Mouse (Mus musculus) kidney, embryonic 15.5 days (tissue): ENCODE results near the gene Xaf1. TPM values are rescaled to one million over a fixed set of nuclear protein-coding genes. Genes with fewer than 3 reads are reported as not detected.
A peak's percentile ranks its signal among the peaks of the same experiment; 100 is the strongest.

ENCODE experiments used
- ATAC-seq: fragments of 200-750 bp; cut with Nextera tagmentation; replicated peaks from 2 replicates; pipeline ENCODE4 v1.8.0; 2017; ENCODE audit warnings: moderate TSS enrichment; ENCODE audit not compliant: low FRiP score
- H3K27ac ChIP-seq: fragments of 300-500 bp; sonication (generic); 2 replicates; pipeline ENCODE4 v1.5.1; 2015; ENCODE audit warnings: mild to moderate bottlenecking, inconsistent platforms
- H3K27me3 ChIP-seq: fragments of 300-500 bp; sonication (generic); 2 replicates; pipeline ENCODE4 v1.6.1; 2015; ENCODE audit warnings: inconsistent platforms
- H3K36me3 ChIP-seq: fragments of 300-500 bp; sonication (generic); 2 replicates; pipeline ENCODE4 v1.6.1; 2015; ENCODE audit warnings: inconsistent platforms
- H3K4me1 ChIP-seq: fragments of 300-500 bp; sonication (generic); 2 replicates; pipeline ENCODE4 v1.6.1; 2015; ENCODE audit warnings: inconsistent platforms
- H3K4me2 ChIP-seq: fragments of 300-500 bp; sonication (generic); 2 replicates; pipeline ENCODE4 v1.6.1; 2015; ENCODE audit warnings: moderate library complexity, mild to moderate bottlenecking, inconsistent platforms
- H3K4me3 ChIP-seq: fragments of 300-500 bp; sonication (generic); replicated peaks from 2 replicates; pipeline ENCODE4 v1.5.1; 2015; ENCODE audit warnings: mild to moderate bottlenecking, inconsistent platforms
- H3K9ac ChIP-seq: fragments of 300-500 bp; sonication (generic); 2 replicates; pipeline ENCODE4 v1.6.1; 2015; ENCODE audit warnings: mild to moderate bottlenecking, inconsistent platforms
- H3K9me3 ChIP-seq: fragments of 300-500 bp; sonication (generic); replicated peaks from 2 replicates; pipeline ENCODE4 v1.6.1; 2016; ENCODE audit warnings: inconsistent platforms
- WGBS: fragments of 180-500 bp; shearing (Covaris S2); methylation state at CpG from one replicate; pipeline ENCODE4 v1.1.7; 2015; ENCODE audit warnings: mixed read lengths; 5-methylcytosine and 5-hydroxymethylcytosine counted together
- polyA plus RNA-seq: library from polyadenylated mRNA; unstranded; fragments of >200 nt; fragmentation: Nextera tagmentation; extraction: Ambion mirVana; gene quantifications from 2 replicates; pipeline ENCODE4 v1.2.1, GENCODE M21; 2015

The Xaf1 gene
- 4.3 and 6.2 TPM in 2 replicates for polyA plus RNA-seq

DNA sequence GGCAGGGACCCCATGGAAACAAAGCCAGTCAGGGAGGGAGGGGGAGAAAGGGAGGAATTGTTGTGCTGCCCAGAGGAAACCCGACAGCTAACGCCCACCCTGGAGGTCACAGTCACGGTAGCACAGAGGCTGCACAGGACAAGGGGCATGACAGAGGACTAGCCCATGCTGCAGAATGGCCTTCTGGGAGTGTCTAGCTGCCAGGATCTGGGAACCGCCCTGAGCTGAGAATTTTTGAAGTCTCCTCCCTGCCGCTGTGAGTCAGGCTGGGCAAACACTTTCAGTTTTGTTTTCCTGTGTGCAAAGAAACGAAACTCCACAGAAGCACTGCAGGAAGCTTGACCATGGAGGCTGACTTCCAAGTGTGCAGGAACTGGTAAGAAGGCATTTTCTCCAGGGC, at the start of gene Xaf1:
Xaf1 (plus strand) TSS at position 296 of the 400 bp plus-strand sequence.
- peak within 1 kb of the TSS; percentile 51 for H3K4me2 ChIP-seq
- WGBS, result 5% methylated on average over 6 of the region's 6 CpGs
- no peaks in the 10 kb centered on the region for H3K27me3 ChIP-seq
- H3K9ac ChIP-seq, result no peak within 1 kb of the TSS
- 0 out of 2 replicates have a peak, but pooled peaks have one; percentile 69 for ATAC-seq
- no peaks in the 10 kb centered on the region for H3K9me3 ChIP-seq
- peaks cover 12% of the 10 kb centered on the region for H3K4me1 ChIP-seq
- no peaks in the 10 kb centered on the region for H3K36me3 ChIP-seq
- peak within 1 kb of the TSS; percentile 46; the same call in 1 of the 2 replicates for H3K27ac ChIP-seq
- H3K4me3 ChIP-seq, result peak within 1 kb of the TSS; percentile 27

- Histone ChIP-seq H3K27me3 (peaks cover 2% of the 10 kb centered on the region; the same call in 1 of the 2 replicates), H3K27ac (no peak overlapping the region), H3K4me3 (no peak overlapping the region), H3K9ac (no peak overlapping the region), H3K9me3 (no peaks in the 10 kb centered on the region), H3K36me3 (no peaks in the 10 kb centered on the region), H3K4me2 (no peak overlapping the region), H3K4me1 (no peaks in the 10 kb centered on the region)
- WGBS, result 94% methylated on average over 4 of the region's 4 CpGs
- no peak for ATAC-seq
Observed at GRCm38 (mm10) chr11:72255629-72256028, 45.8 kb upstream of the Xaf1 start.

GRCm38 (mm10) chr11:72256441-72256840, 45.0 kb upstream of the Xaf1 start:
- Histone ChIP-seq H3K27ac (no peak overlapping the region), H3K9ac (no peak overlapping the region), H3K27me3 (no peaks in the 10 kb centered on the region), H3K9me3 (no peaks in the 10 kb centered on the region), H3K36me3 (no peaks in the 10 kb centered on the region), H3K4me1 (no peaks in the 10 kb centered on the region), H3K4me2 (no peak overlapping the region), H3K4me3 (no peak overlapping the region)
- no peak for ATAC-seq
- WGBS, result 84% methylated on average over 2 of the region's 2 CpGs

GRCm38 (mm10) chr11:72265483-72265882, 35.9 kb upstream of the Xaf1 start:
- Histone ChIP-seq H3K27ac (no peak overlapping the region), H3K27me3 (peaks cover 66% of the 10 kb centered on the region), H3K4me1 (peaks cover 21% of the 10 kb centered on the region), H3K9me3 (no peaks in the 10 kb centered on the region), H3K4me2 (peak overlapping the region; percentile 89; the same call in 1 of the 2 replicates), H3K9ac (no peak overlapping the region), H3K4me3 (no peak overlapping the region), H3K36me3 (no peaks in the 10 kb centered on the region)
- 5% methylated on average over 11 of the region's 11 CpGs for WGBS
- ATAC-seq, result no peak

DNA sequence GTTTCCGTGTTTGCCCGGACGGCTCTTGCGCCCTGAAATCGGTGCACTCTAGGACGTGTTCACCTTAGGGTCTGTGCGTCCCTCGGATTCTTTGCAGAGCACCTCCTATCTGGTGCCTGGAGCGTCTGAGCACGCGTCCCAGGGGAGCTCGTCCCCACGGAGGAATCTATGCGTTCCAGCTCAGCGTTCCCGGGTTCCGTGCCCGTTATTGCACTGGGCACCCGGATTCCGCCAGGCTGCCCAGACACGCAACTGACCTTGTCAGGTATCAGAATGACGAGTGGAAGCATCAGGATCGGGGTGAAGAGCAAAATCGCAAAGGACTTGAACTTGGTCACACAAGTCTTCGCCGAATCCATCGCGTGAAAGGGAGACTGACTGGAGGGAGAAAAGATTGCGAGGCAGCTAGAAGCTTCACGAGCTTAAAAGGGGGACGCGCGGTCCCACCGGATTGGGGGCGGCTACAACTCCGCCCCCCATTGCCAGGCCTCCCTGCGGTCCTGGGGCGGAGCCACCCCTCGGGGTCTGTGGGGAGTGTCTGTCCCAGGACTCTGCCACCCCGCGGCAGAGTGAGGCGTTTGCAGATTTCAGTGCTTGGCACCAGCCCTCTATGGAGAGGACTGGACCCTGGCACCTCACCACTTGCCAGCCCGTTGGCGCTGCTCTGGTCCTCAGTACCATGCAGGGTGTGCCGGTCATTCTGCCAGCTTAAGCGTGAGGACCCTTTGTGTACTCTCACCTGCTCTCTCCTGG, 35.0 kb upstream of the Xaf1 start:
- peak; percentile 90 for ATAC-seq
- Histone ChIP-seq H3K36me3 (no peaks in the 10 kb centered on the region), H3K9ac (peak overlapping the region; percentile 37), H3K4me1 (peaks cover 21% of the 10 kb centered on the region), H3K4me2 (peak overlapping the region; percentile 89), H3K27me3 (peaks cover 66% of the 10 kb centered on the region), H3K9me3 (no peaks in the 10 kb centered on the region), H3K4me3 (peak overlapping the region; percentile 47), H3K27ac (no peak overlapping the region)
- WGBS, result 1% methylated on average over 46 of the region's 46 CpGs

- ATAC-seq, result peak; percentile 74
- Histone ChIP-seq H3K36me3 (no peaks in the 10 kb centered on the region), H3K4me2 (peak within 1 kb of the TSS; percentile 89), H3K9me3 (no peaks in the 10 kb centered on the region), H3K4me3 (peak within 1 kb of the TSS; percentile 47), H3K9ac (peak within 1 kb of the TSS; percentile 37), H3K4me1 (peaks cover 21% of the 10 kb centered on the region), H3K27me3 (peaks cover 63% of the 10 kb centered on the region), H3K27ac (no peak within 1 kb of the TSS)
- 3% methylated on average over 36 of the region's 36 CpGs for WGBS
Observed at GRCm38 (mm10) chr11:72266960-72267560, 34.4 kb upstream of the Xaf1 start, which contains the start of gene Slc13a5. Gene Slc13a5, minus strand, starts transcription at chr11:72267222.

DNA sequence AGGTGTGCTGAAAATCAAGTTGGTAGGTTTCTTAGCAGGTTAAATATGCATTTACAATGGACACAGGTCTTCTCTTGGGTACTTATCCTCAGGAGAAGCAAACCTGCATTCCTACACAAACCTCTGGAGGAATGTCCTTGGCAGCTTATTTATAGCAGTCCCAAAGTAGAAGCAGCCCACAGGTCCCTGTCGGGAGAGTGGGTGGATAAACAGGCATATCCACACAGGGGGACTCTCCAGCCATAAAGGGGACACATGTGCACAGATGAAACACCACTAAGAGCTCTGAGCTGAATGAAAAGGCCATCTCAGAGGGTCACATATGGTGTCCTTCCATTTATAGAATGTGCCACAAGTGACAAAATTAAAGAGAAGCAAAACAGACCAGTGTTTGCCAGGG, 29.7 kb upstream of the Xaf1 start:
- 28% methylated on average over 1 of the region's 1 CpGs for WGBS

GRCm38 (mm10) chr11:72273341-72273740, 28.1 kb upstream of the Xaf1 start:
- ATAC-seq, result no peak
- H3K9me3 ChIP-seq, result no peaks in the 10 kb centered on the region
- H3K27me3 ChIP-seq, result peaks cover 8% of the 10 kb centered on the region; the same call in 1 of the 2 replicates
- no peak overlapping the region for H3K27ac ChIP-seq
- H3K36me3 ChIP-seq, result no peaks in the 10 kb centered on the region
- no peak overlapping the region for H3K9ac ChIP-seq
- 65% methylated on average over 3 of the region's 3 CpGs for WGBS
- H3K4me1 ChIP-seq, result no peaks in the 10 kb centered on the region
- H3K4me2 ChIP-seq, result no peak overlapping the region
- no peak overlapping the region for H3K4me3 ChIP-seq

More for the DNA sequence above, 29.7 kb upstream of the Xaf1 start:
- Histone ChIP-seq H3K4me2 (no peak overlapping the region), H3K9me3 (no peaks in the 10 kb centered on the region), H3K27me3 (peaks cover 23% of the 10 kb centered on the region), H3K36me3 (no peaks in the 10 kb centered on the region), H3K4me1 (peaks cover 6% of the 10 kb centered on the region), H3K27ac (no peak overlapping the region), H3K4me3 (no peak overlapping the region), H3K9ac (no peak overlapping the region)
- no peak for ATAC-seq

DNA sequence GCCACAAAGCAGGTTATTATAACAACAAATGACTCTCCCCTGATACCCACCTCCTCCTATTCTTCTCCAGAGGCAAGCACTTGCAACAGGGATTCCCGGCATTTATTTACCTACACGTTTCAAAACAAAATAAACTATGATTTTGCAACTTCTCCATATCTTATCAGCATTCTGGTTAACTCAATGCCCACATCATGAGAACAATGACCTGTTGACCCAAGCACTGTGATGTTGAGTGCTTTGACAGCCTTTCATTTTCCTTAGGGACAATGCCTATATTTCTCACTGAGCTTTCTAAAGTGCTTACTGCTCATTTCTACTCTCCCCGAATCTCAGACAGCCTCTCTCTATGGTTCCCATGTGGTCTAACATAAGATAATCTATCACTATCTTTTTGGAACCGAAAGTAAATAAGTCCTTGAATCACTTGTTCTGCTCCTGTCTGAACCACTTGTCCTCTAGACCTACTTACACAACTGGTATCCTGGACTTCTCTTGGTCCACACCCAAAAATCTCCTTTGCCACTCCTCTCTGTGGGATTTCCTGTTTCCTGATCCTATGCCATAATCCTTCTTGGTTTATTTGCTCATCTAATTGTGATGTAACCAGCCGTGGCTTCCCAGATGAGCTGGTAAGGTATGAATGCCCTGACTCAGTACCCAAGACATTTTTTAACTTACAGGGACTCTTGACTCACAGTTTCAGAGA, 20.1 kb upstream of the Xaf1 start:
- no peaks in the 10 kb centered on the region for H3K4me1 ChIP-seq
- WGBS, result 87% methylated on average over 5 of the region's 5 CpGs
- ATAC-seq, result no peak
- H3K9ac ChIP-seq, result no peak overlapping the region
- H3K27me3 ChIP-seq, result no peaks in the 10 kb centered on the region
- no peak overlapping the region for H3K4me2 ChIP-seq
- H3K27ac ChIP-seq, result no peak overlapping the region
- H3K4me3 ChIP-seq, result no peak overlapping the region
- H3K9me3 ChIP-seq, result no peaks in the 10 kb centered on the region
- no peaks in the 10 kb centered on the region for H3K36me3 ChIP-seq

GRCm38 (mm10) chr11:72281852-72282400, 19.5 kb upstream of the Xaf1 start:
- Histone ChIP-seq H3K9me3 (no peaks in the 10 kb centered on the region), H3K4me2 (no peak overlapping the region), H3K27ac (no peak overlapping the region), H3K4me1 (no peaks in the 10 kb centered on the region), H3K9ac (no peak overlapping the region), H3K27me3 (no peaks in the 10 kb centered on the region), H3K36me3 (no peaks in the 10 kb centered on the region), H3K4me3 (no peak overlapping the region)
- no peak for ATAC-seq
- 70% methylated on average over 5 of the region's 5 CpGs for WGBS

- Histone ChIP-seq H3K36me3 (no peaks in the 10 kb centered on the region), H3K9ac (no peak overlapping the region), H3K4me3 (no peak overlapping the region), H3K4me1 (no peaks in the 10 kb centered on the region), H3K4me2 (no peak overlapping the region), H3K9me3 (no peaks in the 10 kb centered on the region), H3K27me3 (no peaks in the 10 kb centered on the region), H3K27ac (no peak overlapping the region)
- 81% methylated on average over 16 of the region's 16 CpGs for WGBS
- no peak for ATAC-seq
Observed at GRCm38 (mm10) chr11:72283486-72284224, 17.8 kb upstream of the Xaf1 start.
